Mouse (Mus musculus): Measurements from ENCODE around the gene Prr18.

GRCm38 (mm10) chr17:8296313-8296844, 40.9 kb upstream of the Prr18 start:
- TF ChIP-seq HCFC1 (IDR thresholded peaks at IDR 0.05; ENCODE audit: borderline replicate concordance, insufficient read depth, low read length) = no peak
- TF ChIP-seq MAFK (IDR thresholded peaks at IDR 0.05; ENCODE audit: insufficient read depth, low read depth, low read length) = no peak
- no peak for TF ChIP-seq ZC3H11A (IDR thresholded peaks at IDR 0.05; ENCODE audit: borderline replicate concordance, low read depth, low read length)
- no peak for TF ChIP-seq CHD2 (IDR thresholded peaks at IDR 0.05; ENCODE audit: low read depth, low read length)
- no peak for TF ChIP-seq ZNF384 (IDR thresholded peaks at IDR 0.05; ENCODE audit: low read depth, low read length)

Data from ES-E14 (cell line).